Mouse (Mus musculus): ENCODE measurements at regions not wholly inside any gene's neighbourhood (a gene's known extent, or its start where the extent isn't known, plus 50 kb on each side); places are given as distances from the start of the nearest gene placed in this dataset.

DNA sequence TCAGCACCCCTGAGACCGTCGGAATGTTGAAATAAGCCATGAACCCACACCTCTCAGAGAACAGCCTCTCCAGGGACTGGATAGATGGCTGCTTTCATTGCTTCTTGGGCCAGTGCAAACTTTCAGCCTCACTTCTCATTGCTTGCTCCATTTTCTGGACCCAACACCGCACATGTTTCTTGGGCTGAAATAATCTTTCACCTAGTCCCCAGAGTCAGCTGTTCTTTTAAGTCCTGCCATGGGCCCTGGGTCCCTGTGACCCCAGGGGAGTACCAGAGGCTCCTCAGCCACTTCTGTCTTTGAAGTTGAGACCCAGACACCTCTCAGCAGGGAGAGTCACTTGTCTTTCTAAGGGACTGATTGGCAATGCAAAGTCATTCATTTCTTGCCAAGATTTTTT lies 201.4 kb downstream of the Fndc1 start:
- no peaks in the 10 kb centered on the region for H3K36me3 ChIP-seq (ENCODE audit: control insufficient read depth, insufficient read depth, low read length)
- H3K4me3 ChIP-seq (ENCODE audit: insufficient read depth, low read depth, low read length): no peak overlapping the region
- no peak for DNase-seq (ENCODE audit: extremely low read depth, low read depth, low spot score)
- H3K27me3 ChIP-seq (ENCODE audit: control insufficient read depth, insufficient read depth, low read length): no peaks in the 10 kb centered on the region
- H3K9ac ChIP-seq (ENCODE audit: low read depth, low read length): no peak overlapping the region
- H3K27ac ChIP-seq (replicated peaks; ENCODE audit: insufficient read depth, low read depth, low read length): no peak overlapping the region
- H3K4me1 ChIP-seq (ENCODE audit: control insufficient read depth, insufficient read depth, low read length): no peaks in the 10 kb centered on the region
- WGBS: 91% methylated on average over 3 of the region's 3 CpGs
- no peaks in the 10 kb centered on the region for H3K79me2 ChIP-seq (ENCODE audit: control insufficient read depth, insufficient read depth, low read length)
- TF ChIP-seq CTCF (IDR thresholded peaks at IDR 0.05; ENCODE audit: low read depth, low read length) (no peak), POLR2A (IDR thresholded peaks at IDR 0.05; ENCODE audit: extremely low read depth, insufficient read depth, low read length) (no peak)

- no peak for DNase-seq (ENCODE audit: extremely low read depth, low read depth, low spot score)
- no peak overlapping the region for H3K9ac ChIP-seq (ENCODE audit: low read depth, low read length)
- no peaks in the 10 kb centered on the region for H3K36me3 ChIP-seq (ENCODE audit: control insufficient read depth, insufficient read depth, low read length)
- no peaks in the 10 kb centered on the region for H3K4me1 ChIP-seq (ENCODE audit: control insufficient read depth, insufficient read depth, low read length)
- WGBS: 81% methylated on average over 3 of the region's 3 CpGs
- no peak for TF ChIP-seq CTCF (IDR thresholded peaks at IDR 0.05; ENCODE audit: low read depth, low read length)
- TF ChIP-seq POLR2A (IDR thresholded peaks at IDR 0.05; ENCODE audit: extremely low read depth, insufficient read depth, low read length): no peak
- H3K27me3 ChIP-seq (ENCODE audit: control insufficient read depth, insufficient read depth, low read length): no peaks in the 10 kb centered on the region
- no peaks in the 10 kb centered on the region for H3K79me2 ChIP-seq (ENCODE audit: control insufficient read depth, insufficient read depth, low read length)
- no peak overlapping the region for H3K4me3 ChIP-seq (ENCODE audit: insufficient read depth, low read depth, low read length)
- no peak overlapping the region for H3K27ac ChIP-seq (replicated peaks; ENCODE audit: insufficient read depth, low read depth, low read length)
Measured at GRCm38 (mm10) chr17:7623392-7623791, 203.7 kb downstream of the Fndc1 start.

GRCm38 (mm10) chr17:7621262-7621661 lies 205.8 kb downstream of the Fndc1 start:
- no peaks in the 10 kb centered on the region for H3K4me1 ChIP-seq (ENCODE audit: control insufficient read depth, insufficient read depth, low read length)
- H3K27me3 ChIP-seq (ENCODE audit: control insufficient read depth, insufficient read depth, low read length): no peaks in the 10 kb centered on the region
- no peak for DNase-seq (ENCODE audit: extremely low read depth, low read depth, low spot score)
- TF ChIP-seq POLR2A (IDR thresholded peaks at IDR 0.05; ENCODE audit: extremely low read depth, insufficient read depth, low read length) (no peak), CTCF (IDR thresholded peaks at IDR 0.05; ENCODE audit: low read depth, low read length) (no peak)
- H3K4me3 ChIP-seq (ENCODE audit: insufficient read depth, low read depth, low read length): no peak overlapping the region
- H3K9ac ChIP-seq (ENCODE audit: low read depth, low read length): no peak overlapping the region
- 75% methylated on average over 2 of the region's 2 CpGs for WGBS
- no peaks in the 10 kb centered on the region for H3K36me3 ChIP-seq (ENCODE audit: control insufficient read depth, insufficient read depth, low read length)
- H3K79me2 ChIP-seq (ENCODE audit: control insufficient read depth, insufficient read depth, low read length): no peaks in the 10 kb centered on the region
- H3K27ac ChIP-seq (replicated peaks; ENCODE audit: insufficient read depth, low read depth, low read length): no peak overlapping the region

DNA sequence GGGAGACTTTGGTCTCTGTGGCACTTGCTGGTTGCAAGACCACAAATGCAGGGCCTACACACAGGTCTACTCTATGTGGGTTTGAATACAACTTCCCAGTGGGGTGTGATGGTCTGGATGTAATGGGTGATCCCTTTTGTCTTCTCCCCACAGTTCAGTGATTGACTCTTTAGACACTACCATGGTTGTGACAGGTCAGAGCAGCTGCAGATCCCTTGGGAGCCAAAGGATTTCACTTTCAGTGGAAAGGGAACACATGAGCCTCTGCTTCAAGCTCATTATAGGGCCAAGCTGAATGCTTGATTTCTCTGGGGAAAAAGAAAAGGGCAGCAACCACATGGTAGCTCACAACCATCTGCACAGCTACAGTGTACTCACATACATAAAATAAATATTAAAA lies 206.9 kb downstream of the Fndc1 start:
- no peak overlapping the region for H3K27ac ChIP-seq (replicated peaks; ENCODE audit: insufficient read depth, low read depth, low read length)
- H3K27me3 ChIP-seq (ENCODE audit: control insufficient read depth, insufficient read depth, low read length): no peaks in the 10 kb centered on the region
- no peaks in the 10 kb centered on the region for H3K4me1 ChIP-seq (ENCODE audit: control insufficient read depth, insufficient read depth, low read length)
- H3K79me2 ChIP-seq (ENCODE audit: control insufficient read depth, insufficient read depth, low read length): no peaks in the 10 kb centered on the region
- DNase-seq (ENCODE audit: extremely low read depth, low read depth, low spot score): no peak
- H3K9ac ChIP-seq (ENCODE audit: low read depth, low read length): no peak overlapping the region
- H3K4me3 ChIP-seq (ENCODE audit: insufficient read depth, low read depth, low read length): no peak overlapping the region
- no peaks in the 10 kb centered on the region for H3K36me3 ChIP-seq (ENCODE audit: control insufficient read depth, insufficient read depth, low read length)
- TF ChIP-seq CTCF (IDR thresholded peaks at IDR 0.05; ENCODE audit: low read depth, low read length): no peak
- no peak for TF ChIP-seq POLR2A (IDR thresholded peaks at IDR 0.05; ENCODE audit: extremely low read depth, insufficient read depth, low read length)

- H3K27ac ChIP-seq (replicated peaks; ENCODE audit: insufficient read depth, low read depth, low read length): no peak overlapping the region
- H3K4me3 ChIP-seq (ENCODE audit: insufficient read depth, low read depth, low read length): no peak overlapping the region
- no peaks in the 10 kb centered on the region for H3K27me3 ChIP-seq (ENCODE audit: control insufficient read depth, insufficient read depth, low read length)
- H3K9ac ChIP-seq (ENCODE audit: low read depth, low read length): no peak overlapping the region
- TF ChIP-seq POLR2A (IDR thresholded peaks at IDR 0.05; ENCODE audit: extremely low read depth, insufficient read depth, low read length) (no peak), CTCF (IDR thresholded peaks at IDR 0.05; ENCODE audit: low read depth, low read length) (no peak)
- no peaks in the 10 kb centered on the region for H3K36me3 ChIP-seq (ENCODE audit: control insufficient read depth, insufficient read depth, low read length)
- no peaks in the 10 kb centered on the region for H3K4me1 ChIP-seq (ENCODE audit: control insufficient read depth, insufficient read depth, low read length)
- 65% methylated on average over 5 of the region's 5 CpGs for WGBS
- H3K79me2 ChIP-seq (ENCODE audit: control insufficient read depth, insufficient read depth, low read length): no peaks in the 10 kb centered on the region
- DNase-seq (ENCODE audit: extremely low read depth, low read depth, low spot score): no peak
Measured at GRCm38 (mm10) chr17:7619641-7620040, 207.5 kb downstream of the Fndc1 start.

GRCm38 (mm10) chr17:7608046-7608445 lies 219.1 kb downstream of the Fndc1 start:
- Histone ChIP-seq H3K79me2 (ENCODE audit: control insufficient read depth, insufficient read depth, low read length) (no peaks in the 10 kb centered on the region), H3K9ac (ENCODE audit: low read depth, low read length) (no peak overlapping the region), H3K27me3 (ENCODE audit: control insufficient read depth, insufficient read depth, low read length) (no peaks in the 10 kb centered on the region), H3K4me1 (ENCODE audit: control insufficient read depth, insufficient read depth, low read length) (no peaks in the 10 kb centered on the region), H3K27ac (replicated peaks; ENCODE audit: insufficient read depth, low read depth, low read length) (no peak overlapping the region), H3K4me3 (ENCODE audit: insufficient read depth, low read depth, low read length) (no peak overlapping the region), H3K36me3 (ENCODE audit: control insufficient read depth, insufficient read depth, low read length) (no peaks in the 10 kb centered on the region)
- no peak for TF ChIP-seq CTCF (IDR thresholded peaks at IDR 0.05; ENCODE audit: low read depth, low read length)
- no peak for TF ChIP-seq POLR2A (IDR thresholded peaks at IDR 0.05; ENCODE audit: extremely low read depth, insufficient read depth, low read length)
- WGBS: 77% methylated on average over 11 of the region's 11 CpGs
- DNase-seq (ENCODE audit: extremely low read depth, low read depth, low spot score): no peak
